Mouse (Mus musculus): ENCODE data around the gene Dnah2. TPM values are rescaled to one million over a fixed set of nuclear protein-coding genes. Genes with fewer than 3 reads are reported as not detected.
A peak's percentile ranks its signal among the peaks of the same experiment; 100 is the strongest.

The Dnah2 gene
- polyA plus RNA-seq, 1 experiment from 2014 or later = 0.90 TPM

GRCm38 (mm10) chr11:69584008-69584407 lies 35.1 kb upstream of the Dnah2 start:
- H3K27me3 ChIP-seq (ENCODE audit: insufficient read depth, low read length) = no peaks in the 10 kb centered on the region
- H3K36me3 ChIP-seq (ENCODE audit: insufficient read depth, low read length) = peaks cover 35% of the 10 kb centered on the region
- H3K4me1 ChIP-seq (ENCODE audit: insufficient read depth, low read length) = peaks cover 11% of the 10 kb centered on the region
- H3K9ac ChIP-seq (replicated peaks; ENCODE audit: low read length) = no peak overlapping the region
- no peaks in the 10 kb centered on the region for H3K9me3 ChIP-seq (ENCODE audit: low read length)
- WGBS = 79% methylated on average over 7 of the region's 7 CpGs
- no peak overlapping the region for H3K4me2 ChIP-seq (replicated peaks; ENCODE audit: low read depth, low read length)
- ATAC-seq (ENCODE audit: low FRiP score, low TSS enrichment) = no peak
- H3K4me3 ChIP-seq (ENCODE audit: low read length) = no peak overlapping the region
- no peak overlapping the region for H3K27ac ChIP-seq (ENCODE audit: low read length)

GRCm38 (mm10) chr11:69582230-69582805 lies 33.4 kb upstream of the Dnah2 start:
- no peaks in the 10 kb centered on the region for H3K9me3 ChIP-seq (ENCODE audit: low read length)
- H3K4me2 ChIP-seq (replicated peaks; ENCODE audit: low read depth, low read length) = peak overlapping the region; percentile 77
- H3K9ac ChIP-seq (replicated peaks; ENCODE audit: low read length) = peak overlapping the region; percentile 7; the same call in 1 of the 2 replicates
- no peak overlapping the region for H3K27ac ChIP-seq (ENCODE audit: low read length)
- peak overlapping the region; percentile 94; the same call in 1 of the 2 replicates for H3K4me3 ChIP-seq (ENCODE audit: low read length)
- peaks cover 25% of the 10 kb centered on the region for H3K4me1 ChIP-seq (ENCODE audit: insufficient read depth, low read length)
- ATAC-seq (ENCODE audit: low FRiP score, low TSS enrichment) = no peak
- peaks cover 18% of the 10 kb centered on the region for H3K36me3 ChIP-seq (ENCODE audit: insufficient read depth, low read length)
- WGBS = 63% methylated on average over 9 of the region's 9 CpGs
- H3K27me3 ChIP-seq (ENCODE audit: insufficient read depth, low read length) = no peaks in the 10 kb centered on the region

- no peak for ATAC-seq (ENCODE audit: low FRiP score, low TSS enrichment)
- H3K27ac ChIP-seq (ENCODE audit: low read length) = peak overlapping the region; percentile 99
Measured at GRCm38 (mm10) chr11:69581814-69582213, 32.9 kb upstream of the Dnah2 start.

GRCm38 (mm10) chr11:69581147-69581688 lies 32.3 kb upstream of the Dnah2 start:
- WGBS = 0% methylated on average over 36 of the region's 36 CpGs
- no peaks in the 10 kb centered on the region for H3K27me3 ChIP-seq (ENCODE audit: insufficient read depth, low read length)
- peaks cover 10% of the 10 kb centered on the region; the same call in 1 of the 2 replicates for H3K36me3 ChIP-seq (ENCODE audit: insufficient read depth, low read length)
- H3K9me3 ChIP-seq (ENCODE audit: low read length) = no peaks in the 10 kb centered on the region
- H3K4me3 ChIP-seq (ENCODE audit: low read length) = peak overlapping the region; percentile 94
- peak overlapping the region; percentile 99 for H3K27ac ChIP-seq (ENCODE audit: low read length)
- peak overlapping the region; percentile 79 for H3K9ac ChIP-seq (replicated peaks; ENCODE audit: low read length)
- H3K4me1 ChIP-seq (ENCODE audit: insufficient read depth, low read length) = peaks cover 25% of the 10 kb centered on the region
- H3K4me2 ChIP-seq (replicated peaks; ENCODE audit: low read depth, low read length) = peak overlapping the region; percentile 77
- ATAC-seq (ENCODE audit: low FRiP score, low TSS enrichment) = peak; percentile 87

More at GRCm38 (mm10) chr11:69581814-69582213, 32.9 kb upstream of the Dnah2 start:
- Histone ChIP-seq H3K36me3 (ENCODE audit: insufficient read depth, low read length) (peaks cover 13% of the 10 kb centered on the region; the same call in 1 of the 2 replicates), H3K27me3 (ENCODE audit: insufficient read depth, low read length) (no peaks in the 10 kb centered on the region), H3K4me1 (ENCODE audit: insufficient read depth, low read length) (peaks cover 25% of the 10 kb centered on the region), H3K9me3 (ENCODE audit: low read length) (no peaks in the 10 kb centered on the region), H3K4me3 (ENCODE audit: low read length) (peak overlapping the region; percentile 94), H3K4me2 (replicated peaks; ENCODE audit: low read depth, low read length) (peak overlapping the region; percentile 77), H3K9ac (replicated peaks; ENCODE audit: low read length) (peak overlapping the region; percentile 79)
- WGBS = under 1% methylated on average over 8 of the region's 8 CpGs

GRCm38 (mm10) chr11:69580572-69581146 lies 31.7 kb upstream of the Dnah2 start:
- peak overlapping the region; percentile 79 for H3K9ac ChIP-seq (replicated peaks; ENCODE audit: low read length)
- peak; percentile 10 for ATAC-seq (ENCODE audit: low FRiP score, low TSS enrichment)
- H3K36me3 ChIP-seq (ENCODE audit: insufficient read depth, low read length) = peaks cover 10% of the 10 kb centered on the region; the same call in 1 of the 2 replicates
- peak overlapping the region; percentile 94 for H3K4me3 ChIP-seq (ENCODE audit: low read length)
- no peaks in the 10 kb centered on the region for H3K27me3 ChIP-seq (ENCODE audit: insufficient read depth, low read length)
- H3K9me3 ChIP-seq (ENCODE audit: low read length) = no peaks in the 10 kb centered on the region
- peaks cover 25% of the 10 kb centered on the region for H3K4me1 ChIP-seq (ENCODE audit: insufficient read depth, low read length)
- WGBS = under 1% methylated on average over 25 of the region's 25 CpGs
- H3K27ac ChIP-seq (ENCODE audit: low read length) = peak overlapping the region; percentile 99
- peak overlapping the region; percentile 77 for H3K4me2 ChIP-seq (replicated peaks; ENCODE audit: low read depth, low read length)

GRCm38 (mm10) chr11:69580091-69580514 lies 31.2 kb upstream of the Dnah2 start, which contains the start of the genes Wrap53 and Trp53:
Wrap53 (minus strand) TSS chr11:69580255.
Trp53 (plus strand) TSS chr11:69580359.
- peaks cover 25% of the 10 kb centered on the region for H3K4me1 ChIP-seq (ENCODE audit: insufficient read depth, low read length)
- peak within 1 kb of the TSS; percentile 83 for H3K9ac ChIP-seq (replicated peaks; ENCODE audit: low read length)
- peak; percentile 64 for ATAC-seq (ENCODE audit: low FRiP score, low TSS enrichment)
- peak within 1 kb of the TSS; percentile 94 for H3K4me3 ChIP-seq (ENCODE audit: low read length)
- H3K27ac ChIP-seq (ENCODE audit: low read length) = peak within 1 kb of the TSS; percentile 99
- 0% methylated on average over 13 of the region's 13 CpGs for WGBS
- no peaks in the 10 kb centered on the region for H3K27me3 ChIP-seq (ENCODE audit: insufficient read depth, low read length)
- H3K4me2 ChIP-seq (replicated peaks; ENCODE audit: low read depth, low read length) = peak within 1 kb of the TSS; percentile 89
- H3K9me3 ChIP-seq (ENCODE audit: low read length) = no peaks in the 10 kb centered on the region
- H3K36me3 ChIP-seq (ENCODE audit: insufficient read depth, low read length) = peaks cover 10% of the 10 kb centered on the region; the same call in 1 of the 2 replicates

- Histone ChIP-seq H3K4me2 (replicated peaks; ENCODE audit: low read depth, low read length) (peak overlapping the region; percentile 89), H3K9ac (replicated peaks; ENCODE audit: low read length) (peak overlapping the region; percentile 83), H3K27ac (ENCODE audit: low read length) (peak overlapping the region; percentile 99), H3K36me3 (ENCODE audit: insufficient read depth, low read length) (0 out of 2 replicates have a peak, but pooled peaks cover 4% of the 10 kb centered on the region), H3K4me3 (ENCODE audit: low read length) (peak overlapping the region; percentile 94), H3K9me3 (ENCODE audit: low read length) (no peaks in the 10 kb centered on the region), H3K4me1 (ENCODE audit: insufficient read depth, low read length) (peaks cover 25% of the 10 kb centered on the region), H3K27me3 (ENCODE audit: insufficient read depth, low read length) (no peaks in the 10 kb centered on the region)
- under 1% methylated on average over 39 of the region's 39 CpGs for WGBS
- peak; percentile 92 for ATAC-seq (ENCODE audit: low FRiP score, low TSS enrichment)
Measured at GRCm38 (mm10) chr11:69579128-69580017, 30.5 kb upstream of the Dnah2 start.

- WGBS = 12% methylated on average over 15 of the region's 15 CpGs
- Histone ChIP-seq H3K9ac (replicated peaks; ENCODE audit: low read length) (peak overlapping the region; percentile 83), H3K36me3 (ENCODE audit: insufficient read depth, low read length) (0 out of 2 replicates have a peak, but pooled peaks cover 10% of the 10 kb centered on the region), H3K4me2 (replicated peaks; ENCODE audit: low read depth, low read length) (peak overlapping the region; percentile 89), H3K4me3 (ENCODE audit: low read length) (peak overlapping the region; percentile 94), H3K9me3 (ENCODE audit: low read length) (no peaks in the 10 kb centered on the region), H3K27ac (ENCODE audit: low read length) (peak overlapping the region; percentile 55; the same call in 1 of the 2 replicates), H3K4me1 (ENCODE audit: insufficient read depth, low read length) (peaks cover 25% of the 10 kb centered on the region), H3K27me3 (ENCODE audit: insufficient read depth, low read length) (no peaks in the 10 kb centered on the region)
- no peak for ATAC-seq (ENCODE audit: low FRiP score, low TSS enrichment)
Measured at GRCm38 (mm10) chr11:69578301-69578700, 29.4 kb upstream of the Dnah2 start.

- Histone ChIP-seq H3K27ac (ENCODE audit: low read length) (no peak overlapping the region), H3K27me3 (ENCODE audit: insufficient read depth, low read length) (no peaks in the 10 kb centered on the region), H3K36me3 (ENCODE audit: insufficient read depth, low read length) (peaks cover 6% of the 10 kb centered on the region; the same call in 1 of the 2 replicates), H3K4me3 (ENCODE audit: low read length) (no peak overlapping the region), H3K9ac (replicated peaks; ENCODE audit: low read length) (no peak overlapping the region), H3K9me3 (ENCODE audit: low read length) (no peaks in the 10 kb centered on the region), H3K4me2 (replicated peaks; ENCODE audit: low read depth, low read length) (no peak overlapping the region), H3K4me1 (ENCODE audit: insufficient read depth, low read length) (peaks cover 14% of the 10 kb centered on the region)
- 68% methylated on average over 5 of the region's 5 CpGs for WGBS
- ATAC-seq (ENCODE audit: low FRiP score, low TSS enrichment) = no peak
Measured at GRCm38 (mm10) chr11:69576307-69576706, 27.4 kb upstream of the Dnah2 start.

Measured in kidney, embryonic 16.5 days (tissue).